Mouse (Mus musculus): ENCODE measurements at regions not wholly inside any gene's neighbourhood (a gene's known extent, or its start where the extent isn't known, plus 50 kb on each side); places are given as distances from the start of the nearest gene placed in this dataset.

DNA sequence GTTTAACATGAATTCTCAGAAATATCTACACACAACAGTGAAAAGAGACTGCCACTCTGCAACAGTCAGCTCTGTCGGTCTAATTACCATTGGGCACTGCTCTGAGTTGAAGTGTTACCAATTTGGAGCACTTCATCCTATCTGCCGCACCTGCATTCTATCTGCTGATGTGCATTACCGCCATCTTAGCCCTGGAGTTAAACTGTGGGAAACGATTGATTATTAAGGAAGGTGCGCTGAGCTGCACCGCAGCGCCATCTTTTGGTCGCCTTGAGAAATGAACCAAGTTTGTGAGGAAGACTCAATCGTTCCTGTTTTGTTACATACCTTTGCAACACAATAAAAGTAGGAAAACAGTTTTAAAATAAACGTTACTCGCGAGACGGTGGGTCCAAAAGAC is 110.5 kb downstream of the Rergl start:
- peak; percentile 3 for DNase-seq (ENCODE audit: low spot score)

DNA sequence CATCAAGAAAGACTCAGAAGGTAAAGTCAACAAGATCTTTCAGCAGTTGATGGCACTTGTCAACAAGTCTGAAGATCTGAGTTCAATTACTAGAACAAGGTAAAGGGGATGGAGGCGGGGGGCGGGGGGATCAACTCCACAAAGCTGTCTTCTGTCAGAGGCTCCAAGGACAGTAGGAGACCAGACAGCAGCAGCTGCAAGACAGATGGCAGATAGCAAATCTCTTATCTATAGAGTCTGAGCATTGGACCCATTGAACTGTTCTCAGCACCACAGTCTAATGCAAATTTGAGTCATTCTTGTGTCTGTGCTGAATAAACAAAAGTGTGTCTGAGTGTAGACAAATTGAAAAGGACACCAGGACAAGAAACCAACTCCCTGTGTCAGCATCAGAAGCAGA is 150.8 kb downstream of the Rergl start:
- DNase-seq (ENCODE audit: low spot score): no peak

DNA sequence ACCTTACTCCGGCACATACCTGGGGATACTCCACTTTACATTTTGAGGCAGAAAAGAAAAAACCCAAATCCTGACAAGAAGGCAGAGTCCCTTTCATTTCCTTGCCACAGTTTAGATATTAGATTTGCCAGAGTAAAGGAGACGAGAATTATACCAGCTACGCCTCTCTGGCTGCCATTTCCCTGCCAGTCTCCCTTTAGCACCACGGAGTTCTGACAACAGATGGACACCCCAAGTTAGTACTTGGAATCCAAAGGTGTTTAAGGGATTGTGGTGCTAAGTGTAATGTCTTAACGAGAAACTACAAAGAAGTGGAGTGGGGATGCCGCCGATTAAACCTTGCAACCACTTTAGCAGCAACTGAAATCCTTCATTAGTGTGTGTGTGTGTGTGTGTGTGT is 176.6 kb downstream of the Rergl start:
- no peak for DNase-seq (ENCODE audit: low spot score)

DNA sequence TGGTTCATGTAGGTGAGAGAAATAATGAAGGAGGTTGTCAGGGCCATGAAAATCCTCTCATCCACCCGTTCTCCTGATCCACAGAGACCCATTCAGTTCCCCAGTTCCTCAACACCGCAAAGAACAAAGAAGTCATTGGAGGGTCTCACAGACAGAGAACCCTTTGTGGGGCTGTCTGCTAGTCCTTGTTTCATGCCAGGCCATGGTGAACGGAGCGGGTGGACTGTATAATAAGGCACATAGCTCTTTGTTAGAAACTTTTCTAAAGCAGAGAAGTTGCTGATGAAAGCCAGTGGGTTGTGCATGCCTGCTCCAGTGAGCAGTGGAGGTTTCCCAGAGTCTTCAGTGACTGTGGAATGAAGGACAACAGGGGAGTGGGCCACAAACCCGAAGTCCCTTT is 194.1 kb downstream of the Rergl start:
- DNase-seq (ENCODE audit: low spot score): no peak

DNA sequence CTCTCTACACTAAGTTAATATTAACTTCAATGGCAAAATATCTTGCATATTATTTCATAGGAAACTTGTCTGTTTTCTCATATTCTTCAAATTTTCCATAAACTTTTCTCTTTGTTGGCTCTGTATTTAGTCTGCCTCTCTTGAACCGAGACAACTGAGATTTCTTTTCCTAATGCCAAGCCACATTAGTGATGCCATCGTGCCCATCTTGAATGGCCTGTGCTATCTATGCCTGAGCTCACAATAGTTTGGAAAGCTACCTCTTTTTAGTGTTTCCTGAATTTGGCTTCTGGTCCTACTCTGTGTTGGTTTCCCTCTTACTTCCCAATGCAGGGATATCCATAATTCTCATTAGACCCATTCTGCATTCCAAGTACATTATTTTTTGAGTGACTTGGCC is 197.5 kb downstream of the Rergl start:
- no peak for DNase-seq (ENCODE audit: low spot score)

DNA sequence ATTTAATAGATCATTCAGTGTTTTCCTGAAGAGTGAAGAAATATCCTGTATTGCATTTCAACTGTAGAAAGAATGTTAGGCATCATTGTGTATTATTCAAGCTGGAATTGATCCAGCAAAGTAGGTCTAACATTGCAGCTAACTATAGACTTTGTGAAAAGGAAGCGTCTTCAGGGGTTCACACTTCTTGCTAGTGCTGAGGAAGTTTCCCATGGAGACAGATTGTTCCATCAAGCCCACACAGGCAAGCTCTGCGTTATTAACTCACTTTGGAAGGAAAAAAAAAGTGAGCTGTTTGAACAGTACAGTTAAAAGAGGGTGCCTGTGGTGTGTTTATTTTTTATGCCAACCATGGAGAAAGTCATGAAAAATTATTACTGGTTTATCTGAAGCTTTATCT is 206.1 kb downstream of the Rergl start:
- no peak for DNase-seq (ENCODE audit: low spot score)

DNA sequence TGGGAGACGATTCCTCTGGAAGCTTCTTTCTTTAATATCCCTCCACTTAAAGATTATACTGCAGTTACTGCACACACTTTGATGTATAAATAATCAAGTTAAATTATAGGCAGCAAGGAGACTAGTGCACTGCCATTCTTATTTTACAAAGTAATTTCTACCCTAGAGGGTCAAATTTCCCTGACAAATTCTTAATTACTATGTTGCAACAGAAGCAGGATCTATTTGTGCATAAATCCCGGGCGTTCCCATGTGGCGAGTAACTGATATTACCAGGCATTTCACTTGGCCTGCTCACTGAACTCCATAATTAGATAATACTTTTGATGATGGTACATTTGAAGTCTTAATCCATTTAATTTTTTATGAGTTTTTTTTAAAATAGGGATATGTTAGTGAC is 222.7 kb downstream of the Rergl start:
- no peak for DNase-seq (ENCODE audit: low spot score)

DNA sequence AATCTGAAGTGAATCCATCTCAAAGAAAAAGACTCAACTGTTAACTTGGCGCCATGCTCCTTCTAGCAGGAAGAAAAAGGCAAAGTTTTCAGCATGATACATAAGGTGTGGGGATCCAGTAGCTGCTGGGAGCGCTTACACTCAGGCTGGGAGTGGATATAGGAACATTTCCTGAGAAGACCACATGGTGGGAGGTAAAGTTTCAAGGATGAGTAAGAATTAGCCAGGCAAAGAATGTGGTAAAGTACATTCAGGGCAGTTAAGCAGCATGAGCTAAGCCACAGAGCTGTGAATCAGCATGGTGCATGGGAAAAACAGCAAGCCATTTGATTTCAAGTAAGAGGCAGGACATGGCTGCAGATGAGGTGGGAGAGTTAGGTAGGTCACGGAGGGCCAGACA is 226.3 kb downstream of the Rergl start:
- no peak for DNase-seq (ENCODE audit: low spot score)

DNA sequence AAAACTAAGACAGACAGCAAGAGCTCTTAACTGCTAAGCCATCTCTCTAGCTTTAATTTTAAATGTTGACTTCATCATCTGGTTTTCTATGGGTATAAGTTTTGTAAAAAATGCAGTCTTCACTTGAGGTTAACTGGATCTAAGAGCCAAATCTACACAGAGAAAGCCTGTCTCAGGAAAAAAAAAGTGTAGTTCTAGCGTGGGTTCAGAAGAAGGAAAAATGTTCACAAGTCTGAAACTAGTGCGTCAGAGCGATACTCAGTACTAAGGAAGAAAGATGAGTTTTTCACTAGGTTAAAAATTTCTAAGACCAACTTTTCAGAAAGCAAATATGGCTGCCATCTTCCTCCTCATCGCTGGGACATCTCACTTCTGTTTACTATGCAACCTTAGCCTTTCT is 248.1 kb downstream of the Rergl start:
- no peak for DNase-seq (ENCODE audit: low spot score)

DNA sequence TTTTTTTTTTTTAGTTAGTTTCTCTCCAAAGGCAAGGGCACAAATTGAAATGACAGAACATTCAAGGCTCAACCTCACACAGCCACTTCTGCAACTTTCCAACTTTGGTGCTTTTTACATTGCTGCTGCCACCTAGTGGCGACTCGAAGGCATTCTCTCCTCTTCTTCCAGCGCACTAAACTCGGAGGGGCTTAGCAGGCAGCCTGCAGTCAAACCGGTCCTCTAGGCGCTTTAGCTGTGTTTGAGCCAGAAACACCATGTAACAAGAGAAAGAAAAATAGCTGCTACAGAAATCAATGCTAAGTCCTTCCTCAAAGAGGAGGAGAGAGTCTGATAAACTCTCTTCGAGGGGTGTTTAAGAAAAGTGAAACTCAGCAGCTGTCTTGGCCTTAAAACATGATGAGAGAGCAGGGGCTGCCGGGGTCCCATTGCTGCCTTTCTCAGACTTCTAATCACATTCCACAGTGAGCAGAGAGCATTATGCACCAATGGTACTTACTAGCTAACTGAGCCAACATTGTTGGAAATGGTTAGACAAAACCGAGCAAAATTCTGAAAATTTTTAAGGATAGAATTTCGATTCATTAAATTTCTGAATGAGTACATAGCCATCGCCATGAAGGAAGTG is 252.7 kb downstream of the Rergl start:
- peak; percentile 38 for DNase-seq (ENCODE audit: low spot score)

DNA sequence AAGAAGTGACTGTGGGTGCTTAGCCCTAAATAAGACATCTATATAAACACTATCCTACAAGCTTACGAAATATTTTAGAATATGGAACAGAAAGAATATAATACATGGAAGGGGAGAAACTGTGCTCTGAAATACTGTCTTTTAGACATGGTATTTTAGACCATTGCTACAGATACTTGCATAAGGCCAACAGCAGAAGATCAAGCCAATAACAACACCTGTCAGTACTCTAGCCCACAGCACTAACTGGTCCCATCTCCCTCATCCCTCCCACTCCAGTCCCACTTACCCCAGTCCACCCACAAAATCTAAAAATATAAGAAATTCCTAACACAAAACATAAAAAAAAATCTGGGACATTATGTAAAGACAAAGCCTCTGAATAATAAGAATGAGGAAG is 275.6 kb downstream of the Rergl start:
- no peak for DNase-seq (ENCODE audit: low spot score)

DNA sequence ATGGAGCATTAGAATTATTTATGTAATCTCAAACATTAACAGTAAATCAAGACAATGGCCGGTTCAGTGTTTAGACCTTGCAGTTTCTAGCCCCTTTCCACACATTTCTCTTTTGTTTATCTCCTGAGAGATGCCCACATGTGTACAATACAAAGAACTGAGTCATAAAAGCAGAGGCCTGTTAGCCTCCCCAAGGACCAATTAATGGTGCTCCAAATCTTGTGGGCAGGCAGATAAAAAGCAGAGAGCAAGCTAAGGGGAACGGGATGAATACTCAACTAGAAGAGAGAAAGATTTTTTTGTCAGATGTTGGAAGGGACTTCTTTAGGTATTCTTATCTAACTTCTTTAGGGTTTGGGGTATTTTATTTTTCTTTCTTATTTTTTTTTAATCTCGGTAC is 287.3 kb downstream of the Rergl start:
- no peak for DNase-seq (ENCODE audit: low spot score)

DNA sequence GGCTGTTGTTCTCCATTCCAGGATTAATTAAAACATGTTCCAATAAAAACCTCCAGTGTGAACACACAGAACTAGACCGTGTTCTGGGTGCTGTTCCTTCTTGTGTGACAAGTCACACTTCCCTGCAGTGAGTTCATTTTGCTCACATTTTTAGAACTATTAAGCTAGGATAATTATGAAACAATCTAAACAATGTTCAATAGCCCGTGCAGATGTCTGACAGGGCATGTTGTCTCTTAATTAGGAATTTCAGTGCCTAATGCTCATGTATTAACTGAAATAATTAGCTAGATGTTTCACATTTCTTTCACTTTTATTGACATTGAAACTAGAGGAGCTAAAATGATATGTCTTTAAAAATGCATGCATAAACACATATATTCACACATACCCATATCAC is 291.5 kb downstream of the Rergl start:
- no peak for DNase-seq (ENCODE audit: low spot score)

DNA sequence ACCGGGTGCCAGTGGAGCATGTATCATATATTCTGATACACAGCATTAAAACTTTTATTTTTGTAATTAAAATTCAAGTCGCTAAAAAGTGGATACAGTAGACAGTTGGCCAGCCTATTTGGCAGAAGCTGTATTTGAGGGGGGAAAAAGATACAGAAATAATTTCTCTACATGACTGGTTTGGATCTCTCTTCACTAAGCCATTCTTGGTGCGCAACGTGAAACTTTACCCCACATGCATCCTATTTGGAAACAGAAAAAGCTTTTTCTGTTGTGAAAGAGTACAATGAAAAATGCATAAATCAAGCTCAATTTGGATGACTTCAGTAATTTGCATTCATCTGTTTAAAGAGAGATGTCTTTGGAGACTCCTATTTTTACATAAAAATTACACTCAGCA is 303.2 kb downstream of the Rergl start:
- DNase-seq (ENCODE audit: low spot score): no peak

DNA sequence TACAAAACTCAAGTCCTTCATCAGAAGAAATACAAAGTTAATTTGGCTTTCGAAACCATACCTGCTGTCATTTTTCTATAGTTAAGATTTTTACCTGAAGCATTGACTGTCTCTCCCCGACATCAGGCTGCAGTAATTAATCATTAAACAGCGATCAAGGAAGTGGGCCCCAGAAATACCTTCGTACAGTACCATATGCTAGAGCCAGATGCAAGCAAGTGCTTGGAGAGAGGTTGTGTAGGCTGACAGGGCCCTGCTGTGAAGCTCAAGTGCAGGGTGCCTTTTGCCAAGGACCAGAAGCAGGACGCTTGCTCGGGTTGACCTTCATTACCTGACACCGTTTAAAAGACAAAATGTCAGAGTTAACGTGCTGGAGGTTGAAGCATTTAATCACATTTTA is 315.3 kb downstream of the Rergl start:
- DNase-seq (ENCODE audit: low spot score): no peak

DNA sequence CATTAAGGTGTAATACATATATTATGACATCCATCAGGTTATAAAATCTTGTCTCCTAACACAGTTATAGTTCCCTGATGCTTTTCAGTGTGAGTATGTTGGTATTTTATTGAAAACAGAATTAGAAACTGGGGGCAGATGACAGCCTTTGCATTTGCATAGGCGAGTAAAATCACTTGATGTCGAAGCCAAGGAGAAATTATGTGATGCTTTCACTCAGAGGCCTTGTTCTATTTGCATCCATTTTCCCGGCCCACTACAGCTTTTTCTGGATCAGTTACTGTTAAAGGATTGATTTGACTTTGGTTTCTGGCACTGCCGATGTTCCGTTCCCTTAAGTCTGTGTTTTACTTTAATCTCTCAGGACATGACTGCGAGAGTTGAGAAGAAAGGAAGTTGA is 341.4 kb downstream of the Rergl start:
- DNase-seq (ENCODE audit: low spot score): no peak

DNA sequence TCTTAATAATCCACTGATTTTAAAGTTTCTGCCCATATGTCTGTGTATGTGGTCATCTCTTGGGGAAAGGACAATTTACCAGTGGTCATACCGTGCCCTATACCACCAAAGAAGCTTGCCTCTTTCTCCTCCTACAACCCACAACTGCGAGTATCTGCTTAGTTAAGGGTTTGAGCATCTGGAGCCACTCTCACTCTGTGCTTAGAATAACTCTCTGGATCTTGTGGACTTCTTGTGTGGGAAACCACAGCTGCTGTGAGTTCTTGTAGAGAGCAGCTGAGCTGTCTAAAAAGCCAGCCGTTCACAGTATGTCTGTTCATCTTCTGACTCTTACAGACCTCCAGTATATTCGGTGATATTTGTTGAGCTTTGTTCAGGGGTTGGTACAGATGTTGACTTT is 342.0 kb downstream of the Rergl start:
- no peak for DNase-seq (ENCODE audit: low spot score)

DNA sequence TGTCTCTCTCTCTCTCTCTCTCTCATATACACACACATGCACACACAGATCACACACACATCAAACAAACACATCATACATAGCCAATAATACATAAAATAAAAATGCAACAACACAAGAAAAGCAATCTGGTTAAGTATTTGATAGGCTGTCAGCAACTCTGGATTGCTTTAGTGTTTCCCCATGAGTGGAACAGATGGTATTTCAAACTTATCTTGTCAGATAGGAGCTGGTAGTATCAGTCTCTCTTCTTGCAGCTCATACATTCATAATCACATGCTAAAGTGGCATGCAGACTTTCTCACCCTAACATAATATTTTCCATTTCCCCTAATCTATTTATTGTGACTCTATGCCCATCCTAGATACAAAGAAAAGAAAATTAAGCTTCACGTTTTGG is 347.0 kb downstream of the Rergl start:
- no peak for DNase-seq (ENCODE audit: low spot score)

DNA sequence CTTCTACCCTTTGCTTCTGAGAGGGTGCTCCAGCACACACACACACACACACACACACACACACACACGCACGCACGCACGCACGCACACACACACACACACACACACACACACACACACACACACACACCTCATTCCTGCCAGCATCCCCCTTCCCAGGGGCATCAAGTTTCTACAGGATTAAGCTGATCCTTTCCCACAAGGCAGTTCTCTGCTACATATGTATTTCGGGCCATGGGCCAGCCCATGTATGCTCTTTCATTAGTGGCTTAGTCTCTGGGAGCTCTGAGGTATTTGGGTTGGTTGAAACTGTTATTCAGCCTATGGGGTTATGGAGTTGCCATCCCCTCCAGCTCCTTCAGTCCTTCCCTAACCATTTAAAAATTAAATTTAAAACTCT is 366.1 kb downstream of the Rergl start:
- no peak for DNase-seq (ENCODE audit: low spot score)

DNA sequence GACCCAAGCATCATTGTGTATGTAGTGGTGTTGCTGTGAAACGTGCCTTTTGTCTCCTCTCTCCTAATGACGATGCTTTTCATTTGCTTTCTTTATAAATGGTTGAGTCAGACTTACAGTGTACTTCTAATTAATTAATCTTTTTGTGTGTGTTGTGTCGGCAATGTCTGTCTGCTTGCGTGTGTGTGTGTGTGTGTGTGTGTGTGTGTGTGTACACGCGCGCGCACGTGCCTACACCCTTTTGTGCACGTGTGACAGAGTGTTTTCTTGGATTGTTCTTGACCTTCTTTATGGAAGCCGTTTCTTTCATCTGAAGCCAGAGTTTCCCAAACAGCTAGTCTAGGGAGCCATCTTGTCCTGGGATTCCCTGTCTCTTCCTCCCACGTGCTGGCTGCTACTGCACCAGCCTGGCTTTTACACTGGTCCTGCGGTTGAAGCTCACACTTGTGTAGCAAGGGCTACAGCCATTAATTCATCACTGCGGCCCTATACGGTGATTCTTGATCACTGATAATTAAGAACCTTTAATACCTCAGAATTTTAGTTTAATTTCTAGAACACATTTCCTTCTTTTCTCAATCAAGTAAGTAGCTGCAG is 369.6 kb downstream of the Rergl start:
- DNase-seq (ENCODE audit: low spot score): no peak

DNA sequence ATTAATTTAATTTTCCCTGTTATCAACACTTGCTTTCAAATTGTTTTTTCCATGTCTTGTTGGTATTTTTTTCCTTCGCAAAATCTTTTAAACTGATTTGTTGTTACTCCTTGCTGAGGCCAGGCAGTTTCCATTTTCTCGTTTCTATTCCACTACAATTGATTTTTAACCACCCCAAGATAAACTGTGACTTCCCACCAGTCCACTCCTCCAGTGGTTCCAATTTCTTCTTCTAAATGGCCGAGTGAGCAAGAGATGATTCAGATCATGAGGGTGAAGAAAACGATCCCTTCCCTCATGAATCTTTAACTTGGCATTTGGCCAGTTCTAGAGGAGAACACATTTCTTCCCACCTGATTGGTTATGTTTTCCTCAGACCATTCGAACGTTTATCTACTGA is 393.5 kb downstream of the Rergl start:
- no peak for DNase-seq (ENCODE audit: low spot score)

DNA sequence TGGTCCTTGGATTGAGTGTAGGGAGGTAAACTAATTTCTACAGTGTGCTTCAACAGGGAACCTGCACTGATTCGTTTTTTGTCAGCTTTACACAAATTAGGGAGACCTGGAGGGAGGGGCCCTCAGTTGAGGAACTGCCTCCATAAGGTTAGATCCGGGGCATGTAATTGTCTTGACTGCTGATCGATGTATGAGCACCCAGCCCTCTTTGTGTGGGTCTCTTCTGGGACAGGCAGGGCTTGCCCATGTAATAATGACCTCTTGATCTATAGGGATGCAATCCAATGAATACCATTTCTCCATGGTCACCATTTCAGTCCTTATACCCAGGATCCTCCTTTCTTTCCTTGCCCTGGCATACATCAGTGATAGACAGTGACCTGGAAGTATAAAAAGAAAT is 398.4 kb downstream of the Rergl start:
- no peak for DNase-seq (ENCODE audit: low spot score)

DNA sequence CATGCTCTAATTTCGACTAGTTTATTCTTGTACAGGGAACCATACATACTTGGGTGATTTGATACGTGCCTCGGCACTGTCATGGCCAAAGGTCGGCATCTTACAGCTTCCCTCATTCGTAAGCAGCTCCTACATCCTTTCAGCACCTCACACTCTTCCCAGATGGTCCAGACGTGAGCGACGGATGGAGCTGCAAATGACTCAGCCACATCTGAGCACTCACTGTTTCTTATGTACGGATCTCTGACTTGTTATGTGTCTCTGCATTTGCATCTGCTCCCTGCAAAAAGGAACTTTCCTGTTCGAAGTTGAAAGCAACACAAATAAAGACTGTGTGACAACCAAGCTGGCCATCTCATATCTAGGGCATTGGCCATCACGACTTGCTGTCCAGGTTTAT is 402.5 kb downstream of the Rergl start:
- no peak for DNase-seq (ENCODE audit: low spot score)

DNA sequence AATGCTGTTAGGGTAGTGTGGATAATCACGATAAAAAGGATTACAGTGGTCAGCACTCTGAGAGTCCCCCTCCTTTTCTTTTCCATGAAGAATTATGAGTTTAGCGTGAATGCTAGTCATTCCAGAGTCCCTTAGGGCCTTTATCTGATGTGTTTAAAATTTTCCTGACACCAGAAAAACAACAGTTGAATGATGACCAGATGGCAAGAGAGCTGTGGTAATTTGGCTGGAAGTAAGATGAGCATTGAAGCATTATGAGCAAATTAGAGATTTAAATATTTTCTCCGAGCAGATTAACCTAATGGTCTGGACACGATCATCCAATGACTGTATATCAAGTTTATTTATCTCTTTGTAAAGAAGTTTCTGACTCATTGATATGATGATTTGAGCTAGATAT is 417.1 kb upstream of the Igbp1b start:
- no peak for DNase-seq (ENCODE audit: low spot score)

DNA sequence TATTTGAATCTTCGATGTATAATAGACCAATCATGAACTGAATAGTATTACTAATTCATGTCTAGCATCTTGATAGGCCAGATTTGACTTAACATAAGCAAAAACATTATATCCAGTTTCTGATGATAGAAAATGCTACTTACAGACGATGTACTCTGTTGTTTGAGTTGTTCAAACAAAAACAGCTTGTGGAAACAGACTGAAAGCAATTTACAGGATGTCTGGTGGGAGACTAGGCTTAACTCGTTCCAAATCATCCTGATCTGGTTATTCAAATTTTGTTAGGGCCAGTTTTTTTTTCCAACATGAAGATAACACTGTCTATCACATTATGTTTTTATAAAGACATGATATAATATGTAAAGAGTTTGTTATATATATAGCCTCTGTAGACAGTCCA is 369.4 kb upstream of the Igbp1b start:
- DNase-seq (ENCODE audit: low spot score): no peak

Measured in ovary, postnatal 14 days (tissue).